Mouse (Mus musculus) urinary bladder, postnatal 14 days (tissue): ENCODE results near the gene Mars.

Source experiments
- DNase-seq: peaks from one replicate; pipeline ENCODE4 v3.0.0; 2021; ENCODE audit warnings: low spot score

The Mars gene

GRCm38 (mm10) chr10:127286730-127287129, 24.9 kb downstream of the Mars start:
- DNase-seq = no peak

GRCm38 (mm10) chr10:127286194-127286593, 25.4 kb downstream of the Mars start:
- DNase-seq = no peak

- DNase-seq = no peak
Observed at GRCm38 (mm10) chr10:127285644-127286043, 25.9 kb downstream of the Mars start.

GRCm38 (mm10) chr10:127284724-127285500, 26.7 kb downstream of the Mars start:
- no peak for DNase-seq

- no peak for DNase-seq
Observed at GRCm38 (mm10) chr10:127284105-127284622, 27.4 kb downstream of the Mars start.

- no peak for DNase-seq
Observed at GRCm38 (mm10) chr10:127282620-127283215, 28.9 kb downstream of the Mars start.

- no peak for DNase-seq
Observed at GRCm38 (mm10) chr10:127281316-127281715, 30.3 kb downstream of the Mars start.

- no peak for DNase-seq
Observed at GRCm38 (mm10) chr10:127279730-127280129, 31.9 kb downstream of the Mars start.

GRCm38 (mm10) chr10:127274261-127275022, 37.1 kb downstream of the Mars start:
- no peak for DNase-seq

GRCm38 (mm10) chr10:127272371-127272770, 39.2 kb downstream of the Mars start:
- DNase-seq = no peak

- DNase-seq = no peak
Observed at GRCm38 (mm10) chr10:127269884-127270283, 41.7 kb downstream of the Mars start.

- no peak for DNase-seq
Observed at GRCm38 (mm10) chr10:127269036-127269435, 42.5 kb downstream of the Mars start.

- no peak for DNase-seq
Observed at GRCm38 (mm10) chr10:127268401-127268800, 43.2 kb downstream of the Mars start.

- DNase-seq = no peak
Observed at GRCm38 (mm10) chr10:127267318-127267717, 44.3 kb downstream of the Mars start.

GRCm38 (mm10) chr10:127266112-127267091, 45.2 kb downstream of the Mars start, which contains the start of gene Dctn2:
Dctn2 (plus strand) TSS chr10:127266368.
- DNase-seq = peak; percentile 95

- no peak for DNase-seq
Observed at GRCm38 (mm10) chr10:127265727-127266111, 45.9 kb downstream of the Mars start.

- no peak for DNase-seq
Observed at GRCm38 (mm10) chr10:127264971-127265370, 46.6 kb downstream of the Mars start.

GRCm38 (mm10) chr10:127264336-127264735, 47.2 kb downstream of the Mars start:
- no peak for DNase-seq

GRCm38 (mm10) chr10:127263631-127264030, 48.0 kb downstream of the Mars start:
- no peak for DNase-seq

- DNase-seq = no peak
Observed at GRCm38 (mm10) chr10:127262548-127263398, 48.8 kb downstream of the Mars start, which contains the start of gene Kif5a. Kif5a (minus strand) TSS chr10:127263348.
